Mouse (Mus musculus) CH12.LX (cell line): Measurements from ENCODE around the gene Caln1. TPM values are rescaled to one million over a fixed set of nuclear protein-coding genes. Genes with fewer than 3 reads are reported as not detected.

ENCODE experiments used
- DNase-seq: peaks from one replicate; pipeline ENCODE4 v3.0.0-alpha.2; 2013; ENCODE audit errors: extremely low read depth
- H3K27ac ChIP-seq: 2 replicates; pipeline ENCODE4 v1.5.1; 2012; ENCODE audit warnings: low read depth, mild to moderate bottlenecking, control low read depth, moderate library complexity; ENCODE audit not compliant: insufficient read depth
- H3K27me3 ChIP-seq: replicated peaks from 2 replicates; pipeline ENCODE3; 2012; ENCODE audit warnings: inconsistent platforms
- H3K36me3 ChIP-seq, 2 experiments: replicated peaks in 1 of 2; 2 replicates each; pipeline versions ENCODE3 to v1.6.1; 2012; ENCODE audit warnings: inconsistent platforms in 1 of 2, low read length in 1 of 2, mild to moderate bottlenecking in 1 of 2, mixed read lengths in 1 of 2, moderate library complexity in 1 of 2; ENCODE audit not compliant: control insufficient read depth in 1 of 2, insufficient read depth in 1 of 2
- H3K4me1 ChIP-seq, 2 experiments: 2 replicates each; pipeline ENCODE4 v1.6.1; 2012; ENCODE audit warnings: inconsistent platforms in 1 of 2, moderate library complexity in 1 of 2; ENCODE audit not compliant: insufficient read depth in 2 of 2, control insufficient read depth in 1 of 2
- H3K4me2 ChIP-seq: 2 replicates; pipeline ENCODE4 v1.6.1; 2012; ENCODE audit warnings: low read depth, mild to moderate bottlenecking, control low read depth; ENCODE audit not compliant: poor library complexity, insufficient read depth, severe bottlenecking
- H3K4me3 ChIP-seq, 3 experiments: fragments of 150-350 bp in 1 of 3; sonication (generic) in 1 of 3; replicated peaks in 1 of 3; 2 replicates each; pipeline versions ENCODE3 to v1.5.1; 2011 to 2012; ENCODE audit warnings: low read depth in 2 of 3, low read length in 2 of 3, mild to moderate bottlenecking in 2 of 3, moderate library complexity in 2 of 3, control low read depth in 1 of 3, improper control_type of control experiment in 1 of 3, inconsistent platforms in 1 of 3, mixed read lengths in 1 of 3; ENCODE audit not compliant: poor library complexity in 1 of 3
- H3K79me2 ChIP-seq: replicated peaks from 2 replicates; pipeline ENCODE4 v1.6.1; 2012; ENCODE audit warnings: mild to moderate bottlenecking, moderate library complexity; ENCODE audit not compliant: control insufficient read depth, poor library complexity, insufficient read depth, severe bottlenecking; ENCODE audit errors: extremely low read depth
- H3K9ac ChIP-seq: 2 replicates; pipeline ENCODE4 v1.6.1; 2012; ENCODE audit warnings: low read depth, mild to moderate bottlenecking, control low read depth, moderate library complexity; ENCODE audit not compliant: insufficient read depth
- H3K9me3 ChIP-seq: replicated peaks from 2 replicates; pipeline ENCODE3; 2012; ENCODE audit warnings: low read length, inconsistent platforms, mixed read lengths
- CTCF ChIP-seq, 2 experiments: IDR thresholded peaks in 1 of 2; conservative IDR thresholded peaks in 1 of 2; 2 replicates each; pipeline ENCODE4 v1.5.1; 2011 to 2012; ENCODE audit warnings: low read depth in 2 of 2, low read length in 2 of 2, improper control_type of control experiment in 1 of 2, inconsistent platforms in 1 of 2, mild to moderate bottlenecking in 1 of 2, moderate library complexity in 1 of 2
- USF1 ChIP-seq: IDR thresholded peaks from 2 replicates; pipeline ENCODE4 v1.6.1; 2014; ENCODE audit warnings: low read depth, mild to moderate bottlenecking, inconsistent platforms, low read length, improper control_type of control experiment
- dilution Hi-C: fragments of 300-500 bp; cut with MboI; formaldehyde crosslinking; loops from 2 replicates; pipeline ENCODE4 v1.14.3; 2020; ENCODE audit warnings: low sequenced_read_pairs; ENCODE audit not compliant: extremely low pct_unique_long_range_greater_than_20kb, extremely low pct_ligation_motif_present
- in situ Hi-C: fragments of 300-500 bp; cut with MboI; formaldehyde crosslinking; loops from 3 replicates; pipeline ENCODE4 v1.14.3; 2019; ENCODE audit warnings: low sequenced_read_pairs, low pct_ligation_motif_present, low pct_unique_long_range_greater_than_20kb, mixed read lengths
- polyA plus RNA-seq: library from polyadenylated mRNA; unstranded; fragments of >175 nt; gene quantifications from 2 replicates; pipeline ENCODE4 v1.2.1, GENCODE M21; 2012; ENCODE audit warnings: low read depth; ENCODE audit not compliant: insufficient read length
- total RNA-seq, 2 experiments: library from RNA; depleted of rRNA; stranded (reverse); fragments of 300-350 nt in 1 of 2; fragments of >200 nt in 1 of 2; gene quantifications; 2 replicates each; pipeline ENCODE4 v1.2.3; 2012 to 2014

The Caln1 gene
- total and polyA plus RNA-seq, 3 experiments = under 0.01 TPM; not detected in 2

DNA sequence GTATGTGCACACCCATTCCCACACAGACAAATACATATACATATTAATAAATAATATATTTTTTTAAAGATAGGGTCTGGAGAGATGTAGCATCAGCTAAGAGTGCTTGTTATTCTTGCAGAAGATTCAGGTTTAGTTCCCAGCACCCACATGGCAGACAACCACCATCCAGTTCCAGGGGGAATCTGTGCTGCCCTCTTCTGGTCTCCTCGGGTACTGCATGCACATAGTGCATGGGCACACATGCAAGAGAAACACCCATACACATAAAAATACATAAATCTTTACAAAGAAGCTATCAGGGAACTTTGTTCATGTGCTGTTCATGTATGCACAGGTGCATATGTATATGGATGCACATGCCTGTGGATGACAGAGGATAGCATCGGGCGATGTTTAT lies 526.7 kb downstream of the Caln1 start:
- no peaks in the 10 kb centered on the region for H3K27me3 ChIP-seq
- H3K4me1 ChIP-seq = no peaks in the 10 kb centered on the region
- DNase-seq = no peak
- peaks cover 45% of the 10 kb centered on the region for H3K9me3 ChIP-seq
- H3K9ac ChIP-seq = no peak overlapping the region
- dilution Hi-C loops = no loop called here
- H3K4me3 ChIP-seq = no peak overlapping the region
- TF ChIP-seq USF1 (no peak), CTCF (conservative IDR thresholded peaks at IDR 0.05 in 1 of 2, IDR thresholded peaks at IDR 0.05 in 1 of 2; ENCODE audit: low read depth in 2 of 2, low read length in 2 of 2) (peak; percentile 8 to 37; a peak in 2 of 4 replicates)
- no peaks in the 10 kb centered on the region for H3K79me2 ChIP-seq
- H3K27ac ChIP-seq = no peak overlapping the region
- no peak overlapping the region for H3K4me2 ChIP-seq
- in situ Hi-C loops = no loop called here
- peaks cover 0 to 12% of the 10 kb centered on the region in 2 experiments for H3K36me3 ChIP-seq

Other genes with a start within 250 kb of the Caln1 start
- 3.7 and 4.3 TPM in 2 replicates for gene Kctd7, start 224.6 kb upstream of the Caln1 start, total RNA-seq (2012; rRNA removed)
- gene Kctd7, start 224.6 kb upstream of the Caln1 start, total RNA-seq (2014; rRNA removed) = 2.8 and 3.3 TPM in 2 replicates
- 2.6 and 2.8 TPM in 2 replicates for gene Kctd7, start 224.6 kb upstream of the Caln1 start, polyA plus RNA-seq
- 26.4 and 26.7 TPM in 2 replicates for gene Rabgef1, start 197.7 kb upstream of the Caln1 start, total RNA-seq (2012; rRNA removed)
- gene Rabgef1, start 197.7 kb upstream of the Caln1 start, total RNA-seq (2014; rRNA removed) = 19.3 and 20.1 TPM in 2 replicates
- gene Rabgef1, start 197.7 kb upstream of the Caln1 start, polyA plus RNA-seq = 31.6 and 34.4 TPM in 2 replicates
- gene Tmem248, start 152.4 kb upstream of the Caln1 start, total RNA-seq (2012; rRNA removed) = 82.9 and 100 TPM in 2 replicates
- gene Tmem248, start 152.4 kb upstream of the Caln1 start, total RNA-seq (2014; rRNA removed) = 72.1 and 77.6 TPM in 2 replicates
- gene Tmem248, start 152.4 kb upstream of the Caln1 start, polyA plus RNA-seq = 80.9 and 87.7 TPM in 2 replicates
- 37.0 and 48.7 TPM in 2 replicates for gene Sbds, start 113.9 kb upstream of the Caln1 start, total RNA-seq (2012; rRNA removed)
- 43.9 and 44.0 TPM in 2 replicates for gene Sbds, start 113.9 kb upstream of the Caln1 start, total RNA-seq (2014; rRNA removed)
- 81.2 and 93.2 TPM in 2 replicates for gene Sbds, start 113.9 kb upstream of the Caln1 start, polyA plus RNA-seq
- 45.5 and 46.5 TPM in 2 replicates for gene Tyw1, start 113.8 kb upstream of the Caln1 start, total RNA-seq (2012; rRNA removed)
- gene Tyw1, start 113.8 kb upstream of the Caln1 start, total RNA-seq (2014; rRNA removed) = 34.7 and 35.1 TPM in 2 replicates
- 34.0 and 37.1 TPM in 2 replicates for gene Tyw1, start 113.8 kb upstream of the Caln1 start, polyA plus RNA-seq
- gene A330070K13Rik, start 15.2 kb downstream of the Caln1 start, total RNA-seq (2012; rRNA removed) = not detected in 2 replicates
- not detected in 2 replicates for gene A330070K13Rik, start 15.2 kb downstream of the Caln1 start, total RNA-seq (2014; rRNA removed)
- gene A330070K13Rik, start 15.2 kb downstream of the Caln1 start, polyA plus RNA-seq = not detected in 2 replicates